Mouse (Mus musculus) CD4-positive, CD25-positive, alpha-beta regulatory T cell (primary cell): Measurements from ENCODE around the gene Hspa12b. TPM values are rescaled to one million over a fixed set of nuclear protein-coding genes. Genes with fewer than 3 reads are reported as not detected.

Source experiments
- polyA plus RNA-seq: library from polyadenylated mRNA; unstranded; fragments of 100-300 nt; shearing (Covaris generic); gene quantifications from one replicate; pipeline ENCODE4 v1.2.1, GENCODE M21; 2017

Gene Hspa12b
- polyA plus RNA-seq: 0.35 TPM

GRCm38 (mm10) chr2:131127161-131127730 lies at the start of gene Hspa12b:
Gene Hspa12b (plus strand): TSS chr2:131127280.

DNA sequence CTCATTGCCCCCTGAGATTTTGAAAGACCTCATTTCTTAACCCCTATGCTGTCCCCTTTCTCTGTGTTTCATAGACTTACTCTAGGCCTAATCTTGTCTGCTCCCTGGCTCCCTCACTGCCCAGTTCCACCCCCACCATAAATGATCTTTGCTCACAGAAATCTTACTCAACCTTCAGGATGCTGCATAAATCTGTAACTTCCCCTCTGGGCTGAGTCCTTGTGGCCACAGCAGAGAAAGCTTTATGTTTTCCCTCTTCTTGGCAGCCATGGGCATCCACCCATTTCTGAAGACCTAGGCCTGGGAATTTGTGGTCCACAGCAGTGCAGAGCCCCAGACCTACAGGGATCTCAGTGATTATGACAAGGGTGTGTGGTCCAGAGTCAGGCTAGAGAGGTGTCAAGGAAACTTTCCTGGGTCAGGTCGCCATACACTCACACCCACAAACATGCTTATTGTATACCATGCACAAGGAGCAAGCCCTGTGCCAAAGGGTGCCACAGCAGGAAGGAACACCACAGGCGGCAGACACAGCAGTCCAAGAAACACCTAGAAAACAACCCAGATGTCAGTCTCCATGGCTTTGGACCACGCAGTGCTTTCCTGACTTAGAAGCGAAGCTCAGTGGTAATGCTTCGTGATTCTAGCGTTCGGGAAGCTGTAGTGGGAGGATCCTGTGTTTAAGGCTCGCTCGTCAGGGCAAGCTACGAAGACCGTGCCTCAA lies 40.3 kb upstream of the Hspa12b start, which contains the start of gene Siglec1:
Gene Siglec1, minus strand, starts transcription at position 99 of the 724 bp plus-strand sequence.

DNA sequence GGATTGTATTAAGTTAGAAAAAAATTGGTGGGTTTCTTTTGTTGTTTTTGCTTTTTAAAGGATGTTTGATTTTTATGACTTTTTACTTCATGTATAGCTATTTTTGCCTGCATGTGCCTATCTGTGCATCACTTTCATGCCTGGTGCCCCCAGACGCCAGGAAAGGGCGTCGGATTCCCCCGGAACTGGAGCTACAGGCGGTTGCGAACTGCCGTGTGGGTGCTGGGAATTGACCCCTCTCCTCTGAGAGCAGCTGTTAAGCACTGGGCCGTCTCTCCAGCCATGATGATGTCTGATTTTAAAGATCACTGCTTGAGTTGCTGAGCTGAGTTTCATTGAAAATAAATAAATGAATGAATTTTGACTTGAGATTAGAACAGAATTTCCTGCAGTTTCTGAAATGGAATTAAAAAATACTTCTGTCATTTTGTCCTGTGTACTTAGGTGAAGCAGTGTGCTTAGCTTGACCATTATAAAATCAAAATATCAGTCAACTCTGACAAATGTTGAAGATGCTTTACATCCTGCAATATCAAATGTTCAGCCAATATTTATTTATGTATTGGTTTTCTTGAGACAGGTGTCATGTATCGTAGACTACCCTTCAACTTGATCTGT lies 6.0 kb downstream of the Hspa12b start, which contains the start of gene Gm11037:
Gene Gm11037, plus strand, starts transcription at position 568 of the 618 bp plus-strand sequence.

GRCm38 (mm10) chr2:131159938-131160581 lies 33.0 kb downstream of the Hspa12b start, which contains the start of gene 1700037H04Rik:
Gene 1700037H04Rik (minus strand): TSS chr2:131160081.

GRCm38 (mm10) chr2:131179990-131180587 lies 53.0 kb downstream of the Hspa12b start, which contains the start of gene Cenpb:
Gene Cenpb (minus strand): TSS chr2:131180067.

DNA sequence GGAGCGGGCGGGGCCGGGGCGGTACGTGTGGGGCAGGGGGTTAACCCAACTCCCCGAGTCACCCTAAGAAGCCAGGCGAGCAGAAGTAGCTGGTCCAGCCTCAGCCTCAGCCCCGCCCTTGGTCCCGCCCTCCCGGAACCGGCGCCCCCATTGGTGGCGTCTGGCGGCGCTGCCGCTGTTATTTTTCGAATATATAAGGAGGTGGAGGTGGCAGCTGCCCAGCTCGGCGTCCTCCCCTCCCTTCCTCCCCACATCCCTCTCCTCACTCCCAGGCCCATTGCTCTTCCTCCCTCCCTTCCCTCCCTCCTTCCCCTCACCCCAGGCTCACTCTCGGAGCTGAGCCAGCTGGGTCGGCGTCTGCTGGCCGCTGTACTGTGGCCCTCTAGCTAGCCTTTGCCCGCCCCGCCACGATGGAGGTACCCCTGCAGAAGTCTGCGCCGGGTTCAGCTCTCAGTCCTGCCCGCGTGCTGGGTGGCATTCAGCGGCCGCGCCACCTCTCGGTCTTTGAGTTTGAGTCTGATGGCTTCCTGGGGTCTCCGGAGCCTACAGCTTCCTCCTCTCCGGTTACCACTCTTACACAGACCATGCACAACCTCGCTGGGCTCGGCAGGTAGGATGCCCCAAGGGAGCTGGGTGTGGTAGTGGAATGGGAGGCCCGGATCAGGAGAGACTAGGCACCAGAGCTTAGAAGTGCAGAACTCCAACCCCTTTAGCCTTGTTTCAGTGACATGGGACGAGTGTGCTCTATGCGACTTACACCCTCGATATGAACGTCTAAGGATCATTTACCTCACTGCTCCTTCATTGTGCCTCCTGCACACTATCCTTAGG lies 59.9 kb downstream of the Hspa12b start, which contains the start of the genes Cdc25b and Spef1:
Gene Cdc25b, plus strand, starts transcription at position 179 of the 831 bp plus-strand sequence.
Gene Spef1, minus strand, starts transcription at position 512 of the 831 bp plus-strand sequence.

Other genes starting within 250 kb of the Hspa12b start
- gene 4930402H24Rik, start 220.9 kb upstream of the Hspa12b start, polyA plus RNA-seq: 16.5 TPM
- 14.3 TPM for gene Atrn, start 220.8 kb upstream of the Hspa12b start, polyA plus RNA-seq
- not detected for gene Gfra4, start 84.2 kb upstream of the Hspa12b start, polyA plus RNA-seq
- 0.23 TPM for gene Adam33, start 63.5 kb upstream of the Hspa12b start, polyA plus RNA-seq
- 0.13 TPM for gene Siglec1, start 40.5 kb upstream of the Hspa12b start, polyA plus RNA-seq
- gene Gm11037, start 6.2 kb downstream of the Hspa12b start, polyA plus RNA-seq: not detected
- 42.8 TPM for gene 1700037H04Rik, start 32.8 kb downstream of the Hspa12b start, polyA plus RNA-seq
- gene Cenpb, start 52.8 kb downstream of the Hspa12b start, polyA plus RNA-seq: 7.4 TPM
- gene Cdc25b, start 59.7 kb downstream of the Hspa12b start, polyA plus RNA-seq: 78.9 TPM
- gene Spef1, start 60.0 kb downstream of the Hspa12b start, polyA plus RNA-seq: 0.26 TPM
- gene Ap5s1, start 79.8 kb downstream of the Hspa12b start, polyA plus RNA-seq: 19.7 TPM
- 25.9 TPM for gene Mavs, start 106.8 kb downstream of the Hspa12b start, polyA plus RNA-seq
- 104 TPM for gene Pank2, start 135.2 kb downstream of the Hspa12b start, polyA plus RNA-seq
- gene Rnf24, start 225.6 kb downstream of the Hspa12b start, polyA plus RNA-seq: 1.1 TPM